Mouse (Mus musculus) heart, postnatal 0 days (tissue): Measurements from ENCODE around the gene Bcas3. TPM values are rescaled to one million over a fixed set of nuclear protein-coding genes. Genes with fewer than 3 reads are reported as not detected.

ENCODE experiments used
- ATAC-seq: fragments of 200-750 bp; cut with Nextera tagmentation; 2 replicates; pipeline ENCODE4 v1.8.0; 2017; ENCODE audit warnings: low read depth, moderate number of reproducible peaks, moderate library complexity; ENCODE audit not compliant: insufficient read depth
- DNase-seq: peaks from one replicate; pipeline ENCODE4 v3.0.0-alpha.2; 2016; ENCODE audit warnings: low spot score
- H3K27ac ChIP-seq: fragments of 300-500 bp; sonication (generic); 2 replicates; pipeline ENCODE4 v1.5.1; 2014; ENCODE audit warnings: low read depth, mild to moderate bottlenecking
- H3K27me3 ChIP-seq: fragments of 300-500 bp; sonication (generic); 2 replicates; pipeline ENCODE4 v1.6.1; 2014; ENCODE audit warnings: low read length, mixed read lengths; ENCODE audit not compliant: control insufficient read depth, insufficient read depth
- H3K36me3 ChIP-seq: fragments of 300-500 bp; sonication (generic); replicated peaks from 2 replicates; pipeline ENCODE4 v1.6.1; 2014; ENCODE audit warnings: low read length, mixed read lengths; ENCODE audit not compliant: control insufficient read depth, insufficient read depth
- H3K4me1 ChIP-seq: fragments of 300-500 bp; sonication (generic); 2 replicates; pipeline ENCODE4 v1.6.1; 2014; ENCODE audit warnings: antibody characterized with exemption; ENCODE audit not compliant: control insufficient read depth, insufficient read depth
- H3K4me2 ChIP-seq: fragments of 300-500 bp; sonication (generic); 2 replicates; pipeline ENCODE4 v1.6.1; 2014; ENCODE audit warnings: low read depth, mild to moderate bottlenecking, low read length, moderate library complexity
- H3K4me3 ChIP-seq: fragments of 300-500 bp; sonication (generic); 2 replicates; pipeline ENCODE4 v1.5.1; 2014; ENCODE audit warnings: low read depth, low read length
- H3K9ac ChIP-seq: fragments of 300-500 bp; sonication (generic); replicated peaks from 2 replicates; pipeline ENCODE4 v1.6.1; 2014; ENCODE audit warnings: low read depth, low read length, mixed read lengths
- H3K9me3 ChIP-seq: fragments of 300-500 bp; sonication (generic); replicated peaks from 2 replicates; pipeline ENCODE4 v1.6.1; 2016; ENCODE audit warnings: low read length; ENCODE audit not compliant: control insufficient read depth
- CTCF ChIP-seq: IDR thresholded peaks from 2 replicates; pipeline ENCODE4 v1.5.1; 2016; ENCODE audit warnings: antibody characterized with exemption, control low read depth, low read depth
- EP300 ChIP-seq: IDR thresholded peaks from 2 replicates; pipeline ENCODE4 v1.6.1; 2016; ENCODE audit warnings: antibody characterized with exemption, low read depth
- WGBS: fragments of 180-500 bp; shearing (Covaris S2); extraction: QIAGEN DNeasy Blood & Tissue Kit; methylation state at CpG from one replicate; pipeline ENCODE4 v1.1.7; 2014; 5-methylcytosine and 5-hydroxymethylcytosine counted together
- polyA plus RNA-seq: library from polyadenylated mRNA; unstranded; fragments of >200 nt; fragmentation: Nextera tagmentation; extraction: Ambion mirVana; gene quantifications from 2 replicates; pipeline ENCODE4 v1.2.1, GENCODE M21; 2015
- total RNA-seq: library from RNA; depleted of rRNA; stranded (reverse); fragments of >200 nt; gene quantifications from 2 replicates; pipeline ENCODE4 v1.2.3, GENCODE M21; 2014; ENCODE audit warnings: low replicate concordance

Bcas3 gene
- total and polyA plus RNA-seq, 2 experiments from 2014 or later: 18.5 to 37.4 TPM

GRCm38 (mm10) chr11:85361621-85362020, 8.7 kb downstream of the Bcas3 start:
- no peaks in the 10 kb centered on the region for H3K9me3 ChIP-seq
- ATAC-seq (no peak), DNase-seq (no peak)
- H3K27me3 ChIP-seq: no peaks in the 10 kb centered on the region
- TF ChIP-seq EP300 (no peak), CTCF (no peak)
- H3K4me1 ChIP-seq: no peaks in the 10 kb centered on the region
- no peak overlapping the region for H3K27ac ChIP-seq
- H3K9ac ChIP-seq: no peak overlapping the region
- WGBS: 79% methylated on average over 8 of the region's 8 CpGs
- H3K4me2 ChIP-seq: no peak overlapping the region
- H3K36me3 ChIP-seq: peaks cover 44% of the 10 kb centered on the region
- no peak overlapping the region for H3K4me3 ChIP-seq

- WGBS: 86% methylated on average over 3 of the region's 3 CpGs
- ATAC-seq: no peak
- no peak for TF ChIP-seq CTCF
- no peak for TF ChIP-seq EP300
- no peaks in the 10 kb centered on the region for H3K9me3 ChIP-seq
- no peak for DNase-seq
- no peaks in the 10 kb centered on the region for H3K27me3 ChIP-seq
- no peak overlapping the region for H3K4me2 ChIP-seq
- peaks cover 44% of the 10 kb centered on the region for H3K36me3 ChIP-seq
- no peak overlapping the region for H3K4me3 ChIP-seq
- no peak overlapping the region for H3K27ac ChIP-seq
- H3K4me1 ChIP-seq: no peaks in the 10 kb centered on the region
- no peak overlapping the region for H3K9ac ChIP-seq
Measured at GRCm38 (mm10) chr11:85366168-85366567, 13.2 kb downstream of the Bcas3 start.

GRCm38 (mm10) chr11:85367823-85368222, 14.9 kb downstream of the Bcas3 start:
- no peak overlapping the region for H3K9ac ChIP-seq
- no peaks in the 10 kb centered on the region for H3K9me3 ChIP-seq
- TF ChIP-seq EP300 (no peak), CTCF (no peak)
- H3K36me3 ChIP-seq: peaks cover 51% of the 10 kb centered on the region
- H3K4me1 ChIP-seq: no peaks in the 10 kb centered on the region
- no peak for ATAC-seq
- H3K27me3 ChIP-seq: no peaks in the 10 kb centered on the region
- H3K4me2 ChIP-seq: no peak overlapping the region
- no peak overlapping the region for H3K27ac ChIP-seq
- 73% methylated on average over 3 of the region's 3 CpGs for WGBS
- no peak overlapping the region for H3K4me3 ChIP-seq
- DNase-seq: no peak

- TF ChIP-seq EP300: no peak
- TF ChIP-seq CTCF: no peak
- no peaks in the 10 kb centered on the region for H3K36me3 ChIP-seq
- H3K9me3 ChIP-seq: no peaks in the 10 kb centered on the region
- H3K4me2 ChIP-seq: no peak overlapping the region
- H3K27me3 ChIP-seq: no peaks in the 10 kb centered on the region
- no peak overlapping the region for H3K9ac ChIP-seq
- DNase-seq (no peak), ATAC-seq (no peak)
- H3K4me3 ChIP-seq: no peak overlapping the region
- no peak overlapping the region for H3K27ac ChIP-seq
- WGBS: 85% methylated on average over 3 of the region's 3 CpGs
- H3K4me1 ChIP-seq: no peaks in the 10 kb centered on the region
Measured at GRCm38 (mm10) chr11:85379091-85379490, 26.1 kb downstream of the Bcas3 start.

- Histone ChIP-seq H3K27ac (no peak overlapping the region), H3K27me3 (no peaks in the 10 kb centered on the region), H3K4me1 (no peaks in the 10 kb centered on the region), H3K9ac (no peak overlapping the region), H3K9me3 (no peaks in the 10 kb centered on the region), H3K4me2 (no peak overlapping the region), H3K36me3 (no peaks in the 10 kb centered on the region), H3K4me3 (no peak overlapping the region)
- 30% methylated on average over 1 of the region's 1 CpGs for WGBS
- TF ChIP-seq EP300 (no peak), CTCF (no peak)
- ATAC-seq: no peak
- no peak for DNase-seq
Measured at GRCm38 (mm10) chr11:85380046-85380445, 27.1 kb downstream of the Bcas3 start.

- no peak overlapping the region for H3K4me2 ChIP-seq
- DNase-seq (peak; percentile 55), ATAC-seq (peak; percentile 68; the same call in 1 of the 2 replicates)
- no peak overlapping the region for H3K9ac ChIP-seq
- H3K9me3 ChIP-seq: no peaks in the 10 kb centered on the region
- H3K27me3 ChIP-seq: no peaks in the 10 kb centered on the region
- TF ChIP-seq CTCF (peak; percentile 93), EP300 (no peak)
- no peaks in the 10 kb centered on the region for H3K4me1 ChIP-seq
- H3K4me3 ChIP-seq: no peak overlapping the region
- H3K36me3 ChIP-seq: no peaks in the 10 kb centered on the region
- WGBS: 19% methylated on average over 4 of the region's 4 CpGs
- no peak overlapping the region for H3K27ac ChIP-seq
Measured at GRCm38 (mm10) chr11:85382055-85382454, 29.1 kb downstream of the Bcas3 start.
